Mouse (Mus musculus): Measurements from ENCODE around the gene Fam133b. TPM values are rescaled to one million over a fixed set of nuclear protein-coding genes. Genes with fewer than 3 reads are reported as not detected.

Gene Fam133b
- polyA plus RNA-seq, 1 experiment = 10.3 TPM

DNA sequence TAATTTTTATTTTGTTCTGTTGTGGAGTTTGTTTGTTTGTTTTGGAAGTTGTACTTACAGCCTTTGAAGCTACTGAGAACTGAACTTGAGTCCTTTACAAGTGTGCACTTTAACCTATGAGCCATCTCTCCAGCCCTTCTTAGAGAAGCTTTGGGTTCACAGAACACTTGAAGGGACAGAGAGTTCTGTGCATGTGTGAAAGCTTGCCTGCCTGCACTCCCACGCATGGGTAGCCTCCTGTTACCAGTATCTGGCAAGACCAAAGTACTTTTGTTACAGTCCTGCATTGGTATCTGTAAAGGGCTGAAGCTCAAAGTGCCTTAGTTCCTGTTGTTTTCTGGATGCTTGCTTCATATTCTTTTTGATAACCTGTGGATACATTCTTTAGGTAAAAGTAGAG is 2.6 kb downstream of the Fam133b start:
- Histone ChIP-seq H3K36me3 (ENCODE audit: control insufficient read depth, insufficient read depth) (no peaks in the 10 kb centered on the region), H3K4me2 (ENCODE audit: low read depth) (no peak overlapping the region), H3K4me3 (no peak overlapping the region), H3K79me2 (ENCODE audit: control insufficient read depth, insufficient read depth) (peaks cover 73% of the 10 kb centered on the region), H3ac (ENCODE audit: control insufficient read depth, insufficient read length) (no peak overlapping the region), H3K27me3 (ENCODE audit: control insufficient read depth, insufficient read depth, insufficient read length) (no peaks in the 10 kb centered on the region)
- no peak for TF ChIP-seq TCF3 (IDR thresholded peaks at IDR 0.05; ENCODE audit: insufficient read length, low read depth)
- TF ChIP-seq SRF (IDR thresholded peaks at IDR 0.05; ENCODE audit: control insufficient read depth, insufficient read length, low read depth) = no peak
- TF ChIP-seq USF1 (IDR thresholded peaks at IDR 0.05; ENCODE audit: low read depth) = no peak
- TF ChIP-seq POLR2A (IDR thresholded peaks at IDR 0.05; ENCODE audit: insufficient read length, low read depth) = no peak
- no peak for TF ChIP-seq MYOG (IDR thresholded peaks at IDR 0.05; ENCODE audit: control insufficient read depth in 1 of 3, insufficient read depth in 1 of 3, insufficient read length in 2 of 3, low read depth in 2 of 3)
- TF ChIP-seq POLR2AphosphoS2 (IDR thresholded peaks at IDR 0.05; ENCODE audit: insufficient read length, low read depth) = no peak
- TF ChIP-seq MYOD1 (IDR thresholded peaks at IDR 0.05; ENCODE audit: control insufficient read depth in 1 of 3, insufficient read length in 2 of 3, low read depth in 2 of 3) = no peak
- no peak for TF ChIP-seq TCF12 (IDR thresholded peaks at IDR 0.05; ENCODE audit: insufficient read depth, poor library complexity, severe bottlenecking)
- no peak for TF ChIP-seq E2F4 (IDR thresholded peaks at IDR 0.05; ENCODE audit: insufficient read depth)

DNA sequence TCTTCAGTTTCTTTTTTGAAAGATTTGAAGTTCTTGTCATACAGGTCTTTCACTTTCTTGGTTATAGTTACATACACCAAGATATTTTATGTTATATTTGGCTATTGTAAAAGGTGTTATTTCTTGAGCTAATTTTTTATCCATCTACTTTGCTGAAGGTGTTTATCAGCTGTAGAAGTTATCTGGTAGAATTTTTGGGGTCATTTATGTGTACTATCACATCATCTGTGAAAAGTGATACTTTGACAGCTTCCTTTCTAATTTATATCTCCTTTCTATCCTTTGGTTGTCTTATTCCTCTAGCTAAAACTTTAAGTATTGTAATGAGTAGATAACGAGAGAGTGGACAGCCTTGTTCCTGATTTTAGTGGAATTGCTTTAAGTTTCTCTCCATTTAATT is 7.8 kb downstream of the Fam133b start:
- H3K4me3 ChIP-seq = no peak overlapping the region
- no peaks in the 10 kb centered on the region for H3K27me3 ChIP-seq (ENCODE audit: control insufficient read depth, insufficient read depth, insufficient read length)
- H3K36me3 ChIP-seq (ENCODE audit: control insufficient read depth, insufficient read depth) = no peaks in the 10 kb centered on the region
- H3K79me2 ChIP-seq (ENCODE audit: control insufficient read depth, insufficient read depth) = peaks cover 89% of the 10 kb centered on the region
- H3K4me2 ChIP-seq (ENCODE audit: low read depth) = no peak overlapping the region
- no peak overlapping the region for H3ac ChIP-seq (ENCODE audit: control insufficient read depth, insufficient read length)
- TF ChIP-seq TCF12 (IDR thresholded peaks at IDR 0.05; ENCODE audit: insufficient read depth, poor library complexity, severe bottlenecking) (no peak), CEBPB (IDR thresholded peaks at IDR 0.05; ENCODE audit: insufficient read depth, poor library complexity, severe bottlenecking) (no peak), MAX (IDR thresholded peaks at IDR 0.05; ENCODE audit: low read depth) (no peak), POLR2AphosphoS2 (IDR thresholded peaks at IDR 0.05; ENCODE audit: insufficient read length, low read depth) (no peak), MYOD1 (IDR thresholded peaks at IDR 0.05; ENCODE audit: control insufficient read depth in 1 of 3, insufficient read length in 2 of 3, low read depth in 2 of 3) (no peak), POLR2A (IDR thresholded peaks at IDR 0.05; ENCODE audit: insufficient read length, low read depth) (no peak), USF1 (IDR thresholded peaks at IDR 0.05; ENCODE audit: low read depth) (no peak), REST (IDR thresholded peaks at IDR 0.05; ENCODE audit: insufficient read depth, insufficient read length) (no peak), E2F4 (IDR thresholded peaks at IDR 0.05; ENCODE audit: insufficient read depth) (no peak), TCF3 (IDR thresholded peaks at IDR 0.05; ENCODE audit: insufficient read length, low read depth) (no peak), SRF (IDR thresholded peaks at IDR 0.05; ENCODE audit: control insufficient read depth, insufficient read length, low read depth) (no peak), MYOG (IDR thresholded peaks at IDR 0.05; ENCODE audit: control insufficient read depth in 1 of 3, insufficient read depth in 1 of 3, insufficient read length in 2 of 3, low read depth in 2 of 3) (no peak)

DNA sequence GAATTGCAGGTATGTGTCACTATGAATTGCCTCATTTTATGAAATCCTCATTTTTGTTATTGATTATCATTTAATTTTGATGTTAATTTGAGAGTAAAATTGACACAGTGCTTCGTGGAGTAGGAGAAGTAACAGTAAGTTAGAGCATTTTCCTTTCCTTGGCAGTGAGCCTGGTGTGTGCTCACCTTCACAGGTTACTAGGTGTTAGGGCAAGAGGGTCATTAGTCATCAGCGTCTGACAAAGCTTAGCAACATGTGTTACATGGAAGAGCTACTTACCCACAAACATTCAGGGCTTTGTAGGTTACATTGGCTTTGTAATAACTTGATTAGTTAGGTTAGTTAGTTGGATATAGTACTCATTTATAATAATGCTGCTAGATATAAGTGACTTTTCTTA is 10.6 kb downstream of the Fam133b start:
- no peak overlapping the region for H3K4me2 ChIP-seq (ENCODE audit: low read depth)
- peaks cover 62% of the 10 kb centered on the region for H3K79me2 ChIP-seq (ENCODE audit: control insufficient read depth, insufficient read depth)
- H3K27me3 ChIP-seq (ENCODE audit: control insufficient read depth, insufficient read depth, insufficient read length) = no peaks in the 10 kb centered on the region
- H3K36me3 ChIP-seq (ENCODE audit: control insufficient read depth, insufficient read depth) = peaks cover 15% of the 10 kb centered on the region
- H3ac ChIP-seq (ENCODE audit: control insufficient read depth, insufficient read length) = no peak overlapping the region
- TF ChIP-seq E2F4 (IDR thresholded peaks at IDR 0.05; ENCODE audit: insufficient read depth) (no peak), SRF (IDR thresholded peaks at IDR 0.05; ENCODE audit: control insufficient read depth, insufficient read length, low read depth) (no peak), TCF12 (IDR thresholded peaks at IDR 0.05; ENCODE audit: insufficient read depth, poor library complexity, severe bottlenecking) (no peak), POLR2A (IDR thresholded peaks at IDR 0.05; ENCODE audit: insufficient read length, low read depth) (no peak), CEBPB (IDR thresholded peaks at IDR 0.05; ENCODE audit: insufficient read depth, poor library complexity, severe bottlenecking) (no peak)
- no peak overlapping the region for H3K4me3 ChIP-seq

DNA sequence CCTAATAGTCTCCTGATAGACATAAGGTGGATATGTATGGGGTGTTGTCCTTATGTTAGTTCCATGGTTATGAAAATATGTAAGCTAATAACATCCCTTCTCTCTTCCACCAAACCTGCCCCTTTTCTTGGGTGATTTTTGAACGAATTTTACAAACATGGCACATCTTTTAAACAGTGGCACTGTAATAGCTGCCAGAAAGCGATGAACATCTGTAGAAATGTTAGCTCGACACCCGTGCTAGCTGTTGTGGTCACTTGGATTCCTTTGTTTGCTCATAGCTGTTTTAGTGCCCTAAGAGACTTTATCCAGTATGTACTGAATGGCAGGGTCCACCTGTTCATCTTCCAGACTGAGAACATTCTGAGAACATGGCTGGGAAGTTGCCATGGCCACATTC is 27.6 kb downstream of the Fam133b start, which contains the start of gene 1700109H08Rik:
TSS of gene 1700109H08Rik (plus strand) at position 301 of the 400 bp plus-strand sequence.
- peaks cover 52% of the 10 kb centered on the region for H3K36me3 ChIP-seq (ENCODE audit: control insufficient read depth, insufficient read depth)
- no peaks in the 10 kb centered on the region for H3K27me3 ChIP-seq (ENCODE audit: control insufficient read depth, insufficient read depth, insufficient read length)
- no peak within 1 kb of the TSS for H3ac ChIP-seq (ENCODE audit: control insufficient read depth, insufficient read length)

DNA sequence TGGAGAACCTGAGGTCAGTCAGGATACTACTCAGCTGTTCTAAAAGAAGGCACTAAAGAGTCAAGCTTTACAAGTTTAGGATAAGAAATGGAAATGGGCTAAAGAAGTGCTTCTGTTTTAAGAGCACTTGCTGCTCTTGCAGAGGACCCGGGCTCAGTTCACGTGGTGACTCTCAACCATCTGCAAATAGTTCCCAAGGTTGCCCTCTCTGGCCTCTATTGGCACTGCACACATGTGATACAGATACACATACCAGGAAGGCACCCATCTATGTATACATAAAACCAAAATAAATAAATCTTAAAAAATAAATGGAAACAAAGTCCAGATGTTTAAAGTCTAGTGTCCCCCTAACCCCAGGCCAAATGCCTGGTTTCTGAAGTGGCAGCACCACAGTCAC is 31.2 kb downstream of the Fam133b start:
- peaks cover 68% of the 10 kb centered on the region for H3K36me3 ChIP-seq (ENCODE audit: control insufficient read depth, insufficient read depth)
- H3K4me3 ChIP-seq = no peak overlapping the region
- no peak overlapping the region for H3K4me2 ChIP-seq (ENCODE audit: low read depth)
- TF ChIP-seq POLR2A (IDR thresholded peaks at IDR 0.05; ENCODE audit: insufficient read length, low read depth) (no peak), USF1 (IDR thresholded peaks at IDR 0.05; ENCODE audit: low read depth) (no peak), TCF12 (IDR thresholded peaks at IDR 0.05; ENCODE audit: insufficient read depth, poor library complexity, severe bottlenecking) (no peak), REST (IDR thresholded peaks at IDR 0.05; ENCODE audit: insufficient read depth, insufficient read length) (no peak), MYOD1 (IDR thresholded peaks at IDR 0.05; ENCODE audit: control insufficient read depth in 1 of 3, insufficient read length in 2 of 3, low read depth in 2 of 3) (no peak), E2F4 (IDR thresholded peaks at IDR 0.05; ENCODE audit: insufficient read depth) (no peak)
- no peaks in the 10 kb centered on the region for H3K79me2 ChIP-seq (ENCODE audit: control insufficient read depth, insufficient read depth)
- no peak overlapping the region for H3ac ChIP-seq (ENCODE audit: control insufficient read depth, insufficient read length)
- no peaks in the 10 kb centered on the region for H3K27me3 ChIP-seq (ENCODE audit: control insufficient read depth, insufficient read depth, insufficient read length)

More for the DNA sequence above, 27.6 kb downstream of the Fam133b start, which contains the start of gene 1700109H08Rik:
- TF ChIP-seq MYOG (IDR thresholded peaks at IDR 0.05; ENCODE audit: control insufficient read depth in 1 of 3, insufficient read depth in 1 of 3, insufficient read length in 2 of 3, low read depth in 2 of 3) (no peak), MAX (IDR thresholded peaks at IDR 0.05; ENCODE audit: low read depth) (no peak), USF1 (IDR thresholded peaks at IDR 0.05; ENCODE audit: low read depth) (no peak), TCF3 (IDR thresholded peaks at IDR 0.05; ENCODE audit: insufficient read length, low read depth) (no peak), POLR2A (IDR thresholded peaks at IDR 0.05; ENCODE audit: insufficient read length, low read depth) (no peak), E2F4 (IDR thresholded peaks at IDR 0.05; ENCODE audit: insufficient read depth) (no peak), CEBPB (IDR thresholded peaks at IDR 0.05; ENCODE audit: insufficient read depth, poor library complexity, severe bottlenecking) (no peak), REST (IDR thresholded peaks at IDR 0.05; ENCODE audit: insufficient read depth, insufficient read length) (no peak), POLR2AphosphoS2 (IDR thresholded peaks at IDR 0.05; ENCODE audit: insufficient read length, low read depth) (no peak)
- Histone ChIP-seq H3K79me2 (ENCODE audit: control insufficient read depth, insufficient read depth) (no peaks in the 10 kb centered on the region), H3K4me2 (ENCODE audit: low read depth) (no peak within 1 kb of the TSS), H3K4me3 (no peak within 1 kb of the TSS)

All from myocyte (in vitro differentiated cells).